12 mouse cellular contexts compared by ENCODE assay signal in the genomic region with DNA sequence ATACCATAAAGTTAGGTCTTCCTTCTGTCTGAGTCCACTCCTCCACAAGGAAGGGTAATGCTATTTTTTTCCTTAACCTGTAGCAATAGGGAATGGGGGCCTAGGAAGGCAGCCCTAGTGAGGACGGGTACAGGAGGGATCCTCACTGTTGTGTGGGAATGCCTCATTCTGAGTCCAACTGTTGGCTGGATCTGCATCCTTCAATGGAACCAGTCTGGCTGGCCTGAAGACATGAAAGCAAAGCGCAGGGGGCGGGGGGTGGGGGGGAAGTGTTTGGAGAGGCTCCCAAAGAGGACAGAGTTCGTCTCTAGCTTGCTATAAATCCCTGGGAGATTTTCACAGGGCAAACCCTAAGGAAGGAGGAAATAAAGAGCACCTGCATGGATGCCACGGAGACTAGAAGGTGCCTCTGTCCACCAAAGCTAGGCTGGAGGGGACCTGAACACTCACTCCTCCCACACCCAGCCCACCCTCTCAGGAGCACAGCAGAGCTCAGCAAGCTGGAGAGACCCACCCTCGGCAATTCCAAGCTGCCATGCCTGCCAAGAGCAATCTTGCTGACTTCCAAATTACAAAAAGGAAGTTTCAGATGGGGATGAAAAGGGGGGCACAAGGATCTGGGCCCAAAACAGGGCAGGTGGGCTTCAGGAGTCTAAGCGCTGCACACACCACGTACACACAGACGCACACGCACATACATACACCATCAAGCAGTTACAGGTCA. TPM values are rescaled to one million over a fixed set of nuclear protein-coding genes. Genes with fewer than 3 reads are reported as not detected.
A peak's percentile ranks its signal among the peaks of the same experiment; 100 is the strongest.
DNase-seq lines count a peak whose midpoint lies in the region; ATAC-seq and TF ChIP-seq lines count a peak whose summit lies in the region.
"Had no signal": no experiment of that assay in that cellular context is flagged by ENCODE, and none has a peak within 500 bp of the region (broad histone marks: within the 10 kb centered on the region; RNA-seq: fewer than 3 reads in every experiment).

No protein-coding gene starts in this region.

- DNase-seq in left cerebral cortex, adult 2 months (ENCODE audit: extremely low spot score in 1 of 2, low spot score in 2 of 2), result no peak
- no peak for DNase-seq in left cerebral cortex, adult 11 months (ENCODE audit: low spot score)
- DNase-seq in midbrain, postnatal 0 days (ENCODE audit: low spot score), result no peak
- no peak for DNase-seq in heart, adult 9 months (ENCODE audit: low spot score in 2 of 2)
- DNase-seq in thymus, postnatal 25 days, result no peak
- DNase-seq: heart, adult 2 months; kidney, adult 9 months had no signal

- no peak for TF ChIP-seq POLR2A in cortical plate, adult 2 months (IDR thresholded peaks at IDR 0.05; ENCODE audit: extremely low read depth, insufficient read depth, low read length)

- no peaks in the 10 kb centered on the region for H3K27me3 ChIP-seq in embryonic facial prominence, embryonic 15.5 days
- H3K27me3 ChIP-seq in midbrain, postnatal 0 days (ENCODE audit: insufficient read depth, low read length), result no peaks in the 10 kb centered on the region

- WGBS in embryonic facial prominence, embryonic 15.5 days, result 64% methylated on average over 10 of the region's 10 CpGs
- WGBS in midbrain, postnatal 0 days, result 75% methylated on average over 10 of the region's 10 CpGs

- no peak for ATAC-seq in embryonic facial prominence, embryonic 15.5 days (ENCODE audit: insufficient number of reproducible peaks, low FRiP score, low TSS enrichment, low read depth)
- no peak for ATAC-seq in midbrain, postnatal 0 days (ENCODE audit: low FRiP score)
- no peak for ATAC-seq in megakaryocyte-erythroid progenitor cell, adult 5-6 weeks (replicated peaks; ENCODE audit: low FRiP score, low TSS enrichment, poor library complexity, severe bottlenecking)

- H3K4me3 ChIP-seq in left cerebral cortex, adult 2 months, result peak overlapping the region; percentile 76
- peak overlapping the region; percentile 73 for H3K4me3 ChIP-seq in cortical plate, adult 2 months (ENCODE audit: insufficient read depth, low read length)
- H3K4me3 ChIP-seq in embryonic facial prominence, embryonic 15.5 days (replicated peaks), result no peak overlapping the region
- H3K4me3 ChIP-seq in midbrain, postnatal 0 days (ENCODE audit: low read depth, low read length), result peak overlapping the region; percentile 91; the same call in 1 of the 2 replicates
- H3K4me3 ChIP-seq: heart, adult 2 months had no signal

- no peak overlapping the region for H3K9ac ChIP-seq in embryonic facial prominence, embryonic 15.5 days
- no peak overlapping the region; the same call in none of the 2 replicates for H3K9ac ChIP-seq in midbrain, postnatal 0 days (replicated peaks; ENCODE audit: low read length, poor library complexity, severe bottlenecking)
- H3K9ac ChIP-seq: liver, embryonic 15.5 days had no signal

- no peaks in the 10 kb centered on the region for H3K9me3 ChIP-seq in embryonic facial prominence, embryonic 15.5 days (replicated peaks)
- H3K9me3 ChIP-seq in midbrain, postnatal 0 days (ENCODE audit: low read length), result no peaks in the 10 kb centered on the region
- H3K9me3 ChIP-seq: liver, embryonic 15.5 days had no signal

- peak overlapping the region; percentile 90; the same call in 1 of the 2 replicates for H3K4me2 ChIP-seq in embryonic facial prominence, embryonic 15.5 days (replicated peaks)
- H3K4me2 ChIP-seq in midbrain, postnatal 0 days (ENCODE audit: low read depth, low read length, poor library complexity, severe bottlenecking), result peak overlapping the region; percentile 76

- peak overlapping the region; percentile 96 for H3K27ac ChIP-seq in left cerebral cortex, adult 2 months
- peak overlapping the region; percentile 63; the same call in 1 of the 2 replicates for H3K27ac ChIP-seq in cortical plate, adult 2 months (ENCODE audit: insufficient read depth, low read length)
- no peak overlapping the region for H3K27ac ChIP-seq in embryonic facial prominence, embryonic 15.5 days (replicated peaks)
- no peak overlapping the region for H3K27ac ChIP-seq in midbrain, postnatal 0 days (ENCODE audit: low read depth, low read length)
- H3K27ac ChIP-seq: heart, adult 2 months; liver, embryonic 15.5 days had no signal

- intact Hi-C loops in left cerebral cortex, adult 2 months (cut with DNase I), result loop anchor here (2.0 to 5.0 kb wide), 5 partner anchors 37 to 119 kb away; no protein-coding TSS in a partner anchor

- H3K36me3 ChIP-seq in embryonic facial prominence, embryonic 15.5 days, result no peaks in the 10 kb centered on the region
- no peaks in the 10 kb centered on the region for H3K36me3 ChIP-seq in midbrain, postnatal 0 days (ENCODE audit: insufficient read depth, low read length)
- H3K36me3 ChIP-seq: G1E; liver, embryonic 15.5 days had no signal

- H3K4me1 ChIP-seq in cortical plate, adult 2 months (ENCODE audit: control insufficient read depth, insufficient read depth, low read length), result peaks cover 9% of the 10 kb centered on the region
- peaks cover 27% of the 10 kb centered on the region for H3K4me1 ChIP-seq in embryonic facial prominence, embryonic 15.5 days
- H3K4me1 ChIP-seq in midbrain, postnatal 0 days (ENCODE audit: insufficient read depth, low read length), result peaks cover 14% of the 10 kb centered on the region
- H3K4me1 ChIP-seq: liver, embryonic 15.5 days had no signal

- TF ChIP-seq CTCF in left cerebral cortex, adult 2 months (IDR thresholded peaks at IDR 0.05), result no peak
- TF ChIP-seq CTCF in cortical plate, adult 2 months (IDR thresholded peaks at IDR 0.05; ENCODE audit: extremely low read depth, insufficient read depth, low read length), result no peak
- TF ChIP-seq CTCF in midbrain, postnatal 0 days (IDR thresholded peaks at IDR 0.05), result no peak

RNA-seq across cellular contexts. Expression of a gene that starts 2.3 kb away (rescaled TPM):
- total RNA-seq in left cerebral cortex, adult 2 months (2021), result 100 to 1,000 TPM; 238 to 239 TPM
- polyA plus RNA-seq in cortical plate, adult 2 months (2012; rRNA removed), result 73.1 and 77.2 TPM in 2 replicates
- polyA plus RNA-seq in embryonic facial prominence, embryonic 15.5 days (2015; fragmentation: Nextera tagmentation; extraction: Ambion mirVana), result 8.3 and 8.5 TPM in 2 replicates
- total RNA-seq in midbrain, postnatal 0 days (2014; rRNA removed), result 21.9 and 24.8 TPM in 2 replicates
- polyA plus RNA-seq in midbrain, postnatal 0 days (2015; fragmentation: Nextera tagmentation; extraction: Ambion mirVana), result 6.7 and 7.1 TPM in 2 replicates
- 1.4 and 1.6 TPM in 2 replicates for total RNA-seq in megakaryocyte-erythroid progenitor cell, adult 5-6 weeks (2014; fragmentation: Nextera tagmentation)
- 1.4 and 1.7 TPM in 2 replicates for total RNA-seq in megakaryocyte-erythroid progenitor cell, adult 5-6 weeks (2017)

Comparison
In these comparisons a context has a peak if more than half of its experiments do, and no peak if none do; other contexts are left out.
1. H3K27ac ChIP-seq: peak in left cerebral cortex, adult 2 months (single experiment) and cortical plate, adult 2 months (single experiment); none in embryonic facial prominence, embryonic 15.5 days (single experiment) and midbrain, postnatal 0 days (single experiment).